Mouse (Mus musculus): ENCODE data around the gene Frzb. TPM values are rescaled to one million over a fixed set of nuclear protein-coding genes. Genes with fewer than 3 reads are reported as not detected.

Gene Frzb
- polyA plus RNA-seq, 2 experiments, result 10.8 to 13.9 TPM

DNA sequence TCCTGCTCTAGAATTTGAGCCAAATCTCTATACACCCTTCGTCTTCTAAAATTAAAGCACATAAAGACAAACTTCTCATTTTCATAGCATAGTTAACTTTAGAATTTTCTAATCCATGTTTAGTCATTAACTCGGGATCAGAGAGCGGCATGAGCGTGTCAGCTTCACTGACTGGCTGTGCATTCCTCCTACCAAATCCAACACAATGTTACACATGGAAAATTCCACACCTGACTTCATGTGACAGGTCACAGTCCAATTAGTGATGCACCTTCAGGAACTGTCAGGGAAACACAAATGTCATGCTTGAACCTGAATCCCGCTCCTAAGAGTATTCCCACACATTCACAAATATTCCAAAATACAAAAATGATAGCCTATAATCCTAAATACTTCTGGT lies 24.3 kb downstream of the Frzb start:
- Histone ChIP-seq H3K4me3 (replicated peaks; ENCODE audit: low read length) (no peak overlapping the region), H3K9ac (ENCODE audit: low read depth, low read length, severe bottlenecking) (no peak overlapping the region), H3K27me3 (ENCODE audit: control insufficient read depth, insufficient read depth, low read length) (no peaks in the 10 kb centered on the region), H3K9me3 (ENCODE audit: control insufficient read depth, low read length) (no peaks in the 10 kb centered on the region), H3K4me2 (replicated peaks; ENCODE audit: low read depth, low read length, severe bottlenecking) (no peak overlapping the region), H3K4me1 (ENCODE audit: control insufficient read depth, insufficient read depth, low read length) (no peaks in the 10 kb centered on the region), H3K36me3 (ENCODE audit: control insufficient read depth, insufficient read depth, low read length) (no peaks in the 10 kb centered on the region), H3K27ac (replicated peaks; ENCODE audit: low read depth, low read length) (no peak overlapping the region)
- TF ChIP-seq POLR2A (IDR thresholded peaks at IDR 0.05; ENCODE audit: borderline replicate concordance, extremely low read depth, insufficient read depth, insufficient read length), result no peak
- DNase-seq (ENCODE audit: low spot score) (no peak), ATAC-seq (ENCODE audit: low FRiP score, low read depth) (no peak)
- WGBS, result 93% methylated on average over 5 of the region's 5 CpGs

DNA sequence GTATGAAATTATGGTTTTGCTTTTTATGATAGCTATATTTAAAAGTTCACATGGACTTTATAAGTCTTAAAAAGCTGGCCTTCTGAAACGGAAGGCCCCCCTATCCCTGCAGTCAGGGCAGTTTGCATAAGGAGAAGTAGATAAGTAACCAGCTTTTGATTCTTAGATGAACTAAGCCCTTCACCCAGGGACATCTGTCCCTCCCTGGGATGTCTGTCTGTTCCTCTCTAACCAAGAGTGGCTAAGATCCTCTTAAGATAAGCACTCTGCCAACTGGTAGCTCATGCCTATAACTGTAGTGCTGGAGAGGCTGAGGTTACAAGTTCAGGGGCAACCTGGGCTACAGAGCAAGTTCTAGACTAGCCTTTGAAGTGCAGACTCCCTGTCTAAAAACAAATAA lies 25.4 kb downstream of the Frzb start:
- ATAC-seq (ENCODE audit: low FRiP score, low read depth) (no peak), DNase-seq (ENCODE audit: low spot score) (no peak)
- 67% methylated on average over 1 of the region's 1 CpGs for WGBS
- Histone ChIP-seq H3K4me3 (replicated peaks; ENCODE audit: low read length) (no peak overlapping the region), H3K4me2 (replicated peaks; ENCODE audit: low read depth, low read length, severe bottlenecking) (no peak overlapping the region), H3K27ac (replicated peaks; ENCODE audit: low read depth, low read length) (no peak overlapping the region), H3K27me3 (ENCODE audit: control insufficient read depth, insufficient read depth, low read length) (no peaks in the 10 kb centered on the region), H3K36me3 (ENCODE audit: control insufficient read depth, insufficient read depth, low read length) (no peaks in the 10 kb centered on the region), H3K9me3 (ENCODE audit: control insufficient read depth, low read length) (no peaks in the 10 kb centered on the region), H3K4me1 (ENCODE audit: control insufficient read depth, insufficient read depth, low read length) (no peaks in the 10 kb centered on the region), H3K9ac (ENCODE audit: low read depth, low read length, severe bottlenecking) (no peak overlapping the region)
- TF ChIP-seq POLR2A (IDR thresholded peaks at IDR 0.05; ENCODE audit: borderline replicate concordance, extremely low read depth, insufficient read depth, insufficient read length), result no peak

DNA sequence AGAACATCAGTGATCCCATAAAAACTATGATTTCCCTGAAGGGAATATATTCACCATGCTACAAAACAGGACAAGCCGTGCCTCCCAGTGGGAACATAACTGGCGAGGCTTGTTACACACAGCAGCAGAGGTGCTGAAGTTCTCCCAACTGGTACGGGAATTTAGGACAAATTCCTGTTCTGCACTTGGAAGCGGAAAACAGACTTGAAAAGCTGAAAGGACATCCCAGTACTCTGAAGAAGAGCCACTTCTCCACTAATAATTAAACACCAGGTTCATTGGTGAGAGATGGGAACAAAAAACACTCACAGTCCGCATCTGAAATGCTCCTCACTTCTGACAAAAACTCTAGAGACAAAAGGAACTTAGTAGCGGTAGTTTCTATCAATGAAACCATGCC lies 31.1 kb downstream of the Frzb start:
- DNase-seq (ENCODE audit: low spot score) (no peak), ATAC-seq (ENCODE audit: low FRiP score, low read depth) (no peak)
- Histone ChIP-seq H3K4me1 (ENCODE audit: control insufficient read depth, insufficient read depth, low read length) (no peaks in the 10 kb centered on the region), H3K9me3 (ENCODE audit: control insufficient read depth, low read length) (no peaks in the 10 kb centered on the region), H3K27ac (replicated peaks; ENCODE audit: low read depth, low read length) (no peak overlapping the region), H3K9ac (ENCODE audit: low read depth, low read length, severe bottlenecking) (no peak overlapping the region), H3K36me3 (ENCODE audit: control insufficient read depth, insufficient read depth, low read length) (no peaks in the 10 kb centered on the region), H3K27me3 (ENCODE audit: control insufficient read depth, insufficient read depth, low read length) (no peaks in the 10 kb centered on the region), H3K4me2 (replicated peaks; ENCODE audit: low read depth, low read length, severe bottlenecking) (no peak overlapping the region), H3K4me3 (replicated peaks; ENCODE audit: low read length) (no peak overlapping the region)
- 74% methylated on average over 6 of the region's 6 CpGs for WGBS
- no peak for TF ChIP-seq POLR2A (IDR thresholded peaks at IDR 0.05; ENCODE audit: borderline replicate concordance, extremely low read depth, insufficient read depth, insufficient read length)

DNA sequence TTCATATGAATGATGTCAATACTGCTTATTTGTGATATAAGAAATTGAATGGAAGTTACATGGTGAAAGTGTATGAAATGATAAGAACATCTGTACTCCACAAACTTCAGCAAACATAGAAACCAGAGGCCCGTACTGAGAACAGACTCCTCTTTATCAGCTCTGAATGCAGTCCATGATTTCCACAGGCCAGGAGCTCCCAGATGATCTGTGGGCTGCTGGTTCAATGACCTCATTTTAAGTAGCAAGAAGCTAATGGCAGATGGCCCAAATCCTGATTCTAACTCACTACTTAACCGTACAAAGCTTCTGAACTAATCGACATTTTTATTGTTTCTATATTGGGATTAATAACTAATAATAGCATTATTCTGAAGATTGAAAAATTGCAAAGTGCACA lies 33.0 kb downstream of the Frzb start:
- 62% methylated on average over 3 of the region's 3 CpGs for WGBS
- Histone ChIP-seq H3K36me3 (ENCODE audit: control insufficient read depth, insufficient read depth, low read length) (no peaks in the 10 kb centered on the region), H3K9me3 (ENCODE audit: control insufficient read depth, low read length) (no peaks in the 10 kb centered on the region), H3K4me3 (replicated peaks; ENCODE audit: low read length) (no peak overlapping the region), H3K9ac (ENCODE audit: low read depth, low read length, severe bottlenecking) (no peak overlapping the region), H3K4me1 (ENCODE audit: control insufficient read depth, insufficient read depth, low read length) (peaks cover 10% of the 10 kb centered on the region), H3K4me2 (replicated peaks; ENCODE audit: low read depth, low read length, severe bottlenecking) (no peak overlapping the region), H3K27me3 (ENCODE audit: control insufficient read depth, insufficient read depth, low read length) (no peaks in the 10 kb centered on the region), H3K27ac (replicated peaks; ENCODE audit: low read depth, low read length) (no peak overlapping the region)
- no peak for ATAC-seq (ENCODE audit: low FRiP score, low read depth)
- DNase-seq (ENCODE audit: low spot score), result no peak
- no peak for TF ChIP-seq POLR2A (IDR thresholded peaks at IDR 0.05; ENCODE audit: borderline replicate concordance, extremely low read depth, insufficient read depth, insufficient read length)

DNA sequence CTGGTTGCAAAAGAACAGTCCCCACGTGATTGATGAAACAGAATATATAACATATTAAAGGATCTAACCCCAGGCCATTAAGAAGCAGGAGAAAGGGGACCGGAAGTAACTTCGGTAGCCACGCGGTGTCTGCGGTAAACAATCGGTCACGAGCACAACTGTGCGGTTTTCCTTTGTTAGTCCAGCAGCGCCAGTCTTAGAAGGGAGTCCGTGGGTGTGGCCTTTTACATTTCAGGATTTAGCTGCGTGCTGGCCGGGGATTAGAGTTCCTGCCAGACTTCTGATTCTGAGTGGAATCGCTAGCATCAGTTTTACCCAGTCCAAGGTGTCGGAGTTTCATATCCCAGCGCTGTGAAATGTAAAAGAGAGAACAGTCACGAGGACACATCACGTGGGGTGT lies 34.3 kb downstream of the Frzb start:
- Histone ChIP-seq H3K4me3 (replicated peaks; ENCODE audit: low read length) (no peak overlapping the region), H3K36me3 (ENCODE audit: control insufficient read depth, insufficient read depth, low read length) (no peaks in the 10 kb centered on the region), H3K9ac (ENCODE audit: low read depth, low read length, severe bottlenecking) (no peak overlapping the region), H3K4me1 (ENCODE audit: control insufficient read depth, insufficient read depth, low read length) (peaks cover 12% of the 10 kb centered on the region), H3K9me3 (ENCODE audit: control insufficient read depth, low read length) (no peaks in the 10 kb centered on the region), H3K27ac (replicated peaks; ENCODE audit: low read depth, low read length) (no peak overlapping the region), H3K27me3 (ENCODE audit: control insufficient read depth, insufficient read depth, low read length) (no peaks in the 10 kb centered on the region), H3K4me2 (replicated peaks; ENCODE audit: low read depth, low read length, severe bottlenecking) (peak overlapping the region; percentile 28; the same call in 1 of the 2 replicates)
- ATAC-seq (ENCODE audit: low FRiP score, low read depth) (no peak), DNase-seq (ENCODE audit: low spot score) (peak; percentile 27)
- no peak for TF ChIP-seq POLR2A (IDR thresholded peaks at IDR 0.05; ENCODE audit: borderline replicate concordance, extremely low read depth, insufficient read depth, insufficient read length)
- WGBS, result 54% methylated on average over 18 of the region's 18 CpGs

All from limb, embryonic 14.5 days (tissue).